Mouse (Mus musculus) embryonic facial prominence, embryonic 15.5 days (tissue): ENCODE measurements around the gene Gm42417. TPM values are rescaled to one million over a fixed set of nuclear protein-coding genes. Genes with fewer than 3 reads are reported as not detected.
A peak's percentile ranks its signal among the peaks of the same experiment; 100 is the strongest.

Experiments
- ATAC-seq: fragments of 200-750 bp; cut with Nextera tagmentation; 2 replicates; pipeline ENCODE4 v1.8.0; 2017; ENCODE audit warnings: low read depth, moderate TSS enrichment; ENCODE audit not compliant: insufficient number of reproducible peaks, low FRiP score, low TSS enrichment
- H3K27ac ChIP-seq: fragments of 300-500 bp; sonication (generic); replicated peaks from 2 replicates; pipeline ENCODE4 v1.5.1; 2015; ENCODE audit warnings: mild to moderate bottlenecking, inconsistent platforms
- H3K27me3 ChIP-seq: fragments of 300-500 bp; sonication (generic); 2 replicates; pipeline ENCODE4 v1.6.1; 2015; ENCODE audit warnings: inconsistent platforms
- H3K36me3 ChIP-seq: fragments of 300-500 bp; sonication (generic); 2 replicates; pipeline ENCODE4 v1.6.1; 2015; ENCODE audit warnings: mild to moderate bottlenecking, inconsistent platforms
- H3K4me1 ChIP-seq: fragments of 300-500 bp; sonication (generic); 2 replicates; pipeline ENCODE4 v1.6.1; 2015; ENCODE audit warnings: inconsistent platforms
- H3K4me2 ChIP-seq: fragments of 300-500 bp; sonication (generic); replicated peaks from 2 replicates; pipeline ENCODE4 v1.6.1; 2015; ENCODE audit warnings: mild to moderate bottlenecking, inconsistent platforms
- H3K4me3 ChIP-seq: fragments of 300-500 bp; sonication (generic); replicated peaks from 2 replicates; pipeline ENCODE4 v1.5.1; 2015; ENCODE audit warnings: mild to moderate bottlenecking, inconsistent platforms
- H3K9ac ChIP-seq: fragments of 300-500 bp; sonication (generic); 2 replicates; pipeline ENCODE4 v1.6.1; 2015; ENCODE audit warnings: inconsistent platforms
- H3K9me3 ChIP-seq: fragments of 300-500 bp; sonication (generic); replicated peaks from 2 replicates; pipeline ENCODE4 v1.6.1; 2016; ENCODE audit warnings: inconsistent platforms
- WGBS: fragments of 180-500 bp; shearing (Covaris S2); methylation state at CpG from one replicate; pipeline ENCODE4 v1.1.7; 2015; 5-methylcytosine and 5-hydroxymethylcytosine counted together
- polyA plus RNA-seq: library from polyadenylated mRNA; unstranded; fragments of >200 nt; fragmentation: Nextera tagmentation; extraction: Ambion mirVana; gene quantifications from 2 replicates; pipeline ENCODE4 v1.2.1, GENCODE M21; 2015

The Gm42417 gene
- polyA plus RNA-seq, 1 experiment from 2014 or later, result 0.40 TPM

DNA sequence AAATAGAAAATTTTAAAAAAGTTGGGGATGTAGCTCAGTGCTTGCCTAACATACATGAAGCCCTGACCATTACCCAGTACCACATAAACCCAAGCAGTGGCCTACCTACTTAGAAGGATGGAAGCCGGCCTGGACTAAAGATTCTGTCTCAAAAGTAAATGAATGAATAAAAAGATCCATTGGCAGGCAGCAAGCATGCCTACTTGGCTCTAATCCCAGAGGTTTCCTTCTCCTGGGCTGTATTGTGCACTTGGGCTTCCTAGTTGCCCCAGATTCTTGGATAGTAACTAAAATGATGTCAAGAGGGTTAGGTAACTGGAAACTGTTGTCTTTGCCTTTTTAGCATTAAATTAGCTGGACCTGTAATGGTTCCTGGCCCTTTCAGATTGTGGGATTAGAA, 25.9 kb downstream of the Gm42417 start:
- Histone ChIP-seq H3K4me2 (peak overlapping the region; percentile 90), H3K27ac (no peak overlapping the region), H3K9me3 (no peaks in the 10 kb centered on the region), H3K4me3 (peak overlapping the region; percentile 99), H3K36me3 (peaks cover 6% of the 10 kb centered on the region), H3K27me3 (no peaks in the 10 kb centered on the region), H3K9ac (peak overlapping the region; percentile 83), H3K4me1 (peaks cover 26% of the 10 kb centered on the region)
- ATAC-seq, result no peak
- WGBS, result 13% methylated on average over 1 of the region's 1 CpGs

- Histone ChIP-seq H3K4me1 (peaks cover 26% of the 10 kb centered on the region), H3K27ac (peak overlapping the region; percentile 100; the same call in 1 of the 2 replicates), H3K4me3 (peak overlapping the region; percentile 99), H3K4me2 (peak overlapping the region; percentile 90), H3K9me3 (no peaks in the 10 kb centered on the region), H3K36me3 (peaks cover 6% of the 10 kb centered on the region), H3K9ac (peak overlapping the region; percentile 83), H3K27me3 (no peaks in the 10 kb centered on the region)
- 1% methylated on average over 16 of the region's 16 CpGs for WGBS
- ATAC-seq, result no peak
Measured at GRCm38 (mm10) chr1:36512966-36513280, 26.3 kb downstream of the Gm42417 start.

DNA sequence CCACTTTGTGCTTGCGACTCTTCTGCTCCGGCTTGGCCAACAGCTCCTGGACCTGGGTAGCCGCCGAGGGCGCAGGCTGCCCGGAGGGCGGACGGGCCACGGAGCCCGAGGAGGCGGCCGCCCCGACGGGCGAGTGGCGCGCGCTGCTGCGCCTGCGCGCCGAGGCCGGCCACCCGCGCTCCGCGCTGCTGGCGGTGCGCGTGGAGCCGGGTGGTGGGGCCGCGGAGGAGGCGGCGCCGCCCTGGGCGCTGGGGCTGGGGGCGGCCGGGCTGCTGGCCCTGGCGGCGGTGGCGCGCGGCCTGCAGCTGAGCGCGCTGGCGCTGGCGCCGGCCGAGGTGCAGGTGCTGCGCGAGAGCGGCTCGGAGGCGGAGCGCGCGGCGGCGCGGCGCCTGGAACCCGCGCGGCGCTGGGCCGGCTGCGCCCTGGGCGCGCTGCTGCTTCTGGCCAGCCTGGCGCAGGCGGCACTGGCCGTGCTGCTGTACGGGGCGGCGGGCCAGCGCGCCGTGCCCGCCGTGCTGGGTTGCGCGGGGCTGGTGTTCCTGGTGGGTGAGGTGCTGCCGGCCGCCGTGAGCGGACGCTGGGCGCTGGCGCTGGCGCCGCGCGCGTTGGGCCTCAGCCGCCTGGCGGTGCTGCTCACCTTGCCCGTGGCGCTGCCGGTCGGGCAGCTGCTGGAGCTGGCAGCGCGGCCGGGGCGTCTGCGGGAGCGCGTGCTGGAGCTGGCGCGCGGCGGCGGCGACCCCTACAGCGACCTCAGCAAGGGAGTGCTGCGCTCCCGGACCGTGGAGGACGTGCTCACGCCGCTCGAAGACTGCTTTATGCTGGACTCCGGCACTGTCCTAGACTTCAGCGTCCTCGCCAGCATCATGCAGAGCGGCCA, 26.9 kb downstream of the Gm42417 start:
- H3K27ac ChIP-seq, result peak overlapping the region; percentile 100
- peak overlapping the region; percentile 90 for H3K4me2 ChIP-seq
- no peaks in the 10 kb centered on the region for H3K27me3 ChIP-seq
- peak overlapping the region; percentile 99 for H3K4me3 ChIP-seq
- no peaks in the 10 kb centered on the region for H3K9me3 ChIP-seq
- ATAC-seq, result peak; percentile 74
- WGBS, result under 1% methylated on average over 104 of the region's 126 CpGs
- peaks cover 3% of the 10 kb centered on the region for H3K36me3 ChIP-seq
- H3K4me1 ChIP-seq, result peaks cover 26% of the 10 kb centered on the region
- H3K9ac ChIP-seq, result peak overlapping the region; percentile 83

GRCm38 (mm10) chr1:36511289-36512021, 27.8 kb downstream of the Gm42417 start, which contains the start of gene Cnnm3:
Gene Cnnm3 (plus strand): TSS chr1:36511867.
- Histone ChIP-seq H3K27me3 (no peaks in the 10 kb centered on the region), H3K4me3 (peak within 1 kb of the TSS; percentile 99), H3K27ac (peak within 1 kb of the TSS; percentile 100), H3K36me3 (peaks cover 9% of the 10 kb centered on the region), H3K9ac (peak within 1 kb of the TSS; percentile 83), H3K4me1 (peaks cover 26% of the 10 kb centered on the region), H3K4me2 (peak within 1 kb of the TSS; percentile 90), H3K9me3 (no peaks in the 10 kb centered on the region)
- ATAC-seq, result peak; percentile 99
- WGBS, result 1% methylated on average over 46 of the region's 51 CpGs

- peaks cover 14% of the 10 kb centered on the region for H3K36me3 ChIP-seq
- no peak overlapping the region for H3K9ac ChIP-seq
- no peaks in the 10 kb centered on the region for H3K27me3 ChIP-seq
- no peak overlapping the region for H3K27ac ChIP-seq
- no peaks in the 10 kb centered on the region for H3K9me3 ChIP-seq
- no peak for ATAC-seq
- WGBS, result 67% methylated on average over 5 of the region's 5 CpGs
- H3K4me3 ChIP-seq, result no peak overlapping the region
- no peak overlapping the region for H3K4me2 ChIP-seq
- H3K4me1 ChIP-seq, result peaks cover 6% of the 10 kb centered on the region
Measured at GRCm38 (mm10) chr1:36508238-36508637, 31.0 kb downstream of the Gm42417 start.

DNA sequence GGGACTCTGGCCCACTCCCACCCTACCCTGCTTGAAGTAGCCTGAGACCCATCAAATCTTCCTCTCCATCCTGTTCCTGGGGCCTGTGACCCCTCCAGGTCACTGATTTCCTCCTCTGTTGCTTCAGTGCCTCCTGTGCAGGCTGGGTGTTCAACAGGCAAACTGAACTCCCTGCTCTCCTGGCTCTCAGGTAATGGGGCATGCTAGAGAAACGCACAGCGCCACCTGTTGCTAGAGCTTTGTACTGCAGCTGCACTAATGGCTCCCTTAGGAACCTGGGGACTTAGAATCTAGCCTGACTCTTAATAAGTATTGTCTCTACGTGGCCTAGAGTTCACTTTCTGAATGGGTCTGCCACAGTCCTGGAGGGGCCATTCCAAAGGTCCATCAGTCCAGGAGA, 38.0 kb downstream of the Gm42417 start:
- WGBS, result 2% methylated on average over 3 of the region's 3 CpGs
- H3K4me3 ChIP-seq, result no peak overlapping the region
- no peaks in the 10 kb centered on the region for H3K4me1 ChIP-seq
- H3K4me2 ChIP-seq, result no peak overlapping the region
- no peaks in the 10 kb centered on the region for H3K9me3 ChIP-seq
- ATAC-seq, result no peak
- H3K36me3 ChIP-seq, result peaks cover 37% of the 10 kb centered on the region
- no peak overlapping the region for H3K9ac ChIP-seq
- no peaks in the 10 kb centered on the region for H3K27me3 ChIP-seq
- no peak overlapping the region for H3K27ac ChIP-seq

DNA sequence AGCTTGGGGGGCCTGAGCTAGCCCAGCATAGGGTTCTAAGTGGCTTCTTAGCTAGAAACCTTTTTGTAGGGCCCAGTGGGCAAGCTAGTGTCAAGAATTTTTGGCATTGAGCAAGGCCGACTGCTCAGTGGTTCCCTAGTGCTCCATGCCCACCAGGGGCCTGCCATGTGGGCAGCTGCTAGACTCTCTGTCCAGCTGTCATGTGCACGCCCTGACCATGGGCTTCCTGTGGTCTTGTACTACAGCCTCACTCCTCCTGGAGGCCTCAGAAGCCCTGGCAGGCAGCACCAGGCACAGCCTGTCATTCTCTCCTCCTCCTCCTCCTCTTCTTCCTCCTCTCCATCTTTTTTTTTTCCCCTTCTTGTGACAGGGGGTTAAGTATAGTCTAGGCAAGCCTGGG, 41.9 kb downstream of the Gm42417 start:
- H3K27ac ChIP-seq, result no peak overlapping the region
- ATAC-seq, result no peak
- WGBS, result 80% methylated on average over 2 of the region's 2 CpGs
- no peak overlapping the region for H3K4me3 ChIP-seq
- 0 out of 2 replicates have a peak, but pooled peaks cover 4% of the 10 kb centered on the region for H3K4me1 ChIP-seq
- H3K36me3 ChIP-seq, result peaks cover 31% of the 10 kb centered on the region
- H3K4me2 ChIP-seq, result no peak overlapping the region
- no peak overlapping the region for H3K9ac ChIP-seq
- no peaks in the 10 kb centered on the region for H3K9me3 ChIP-seq
- no peaks in the 10 kb centered on the region for H3K27me3 ChIP-seq

DNA sequence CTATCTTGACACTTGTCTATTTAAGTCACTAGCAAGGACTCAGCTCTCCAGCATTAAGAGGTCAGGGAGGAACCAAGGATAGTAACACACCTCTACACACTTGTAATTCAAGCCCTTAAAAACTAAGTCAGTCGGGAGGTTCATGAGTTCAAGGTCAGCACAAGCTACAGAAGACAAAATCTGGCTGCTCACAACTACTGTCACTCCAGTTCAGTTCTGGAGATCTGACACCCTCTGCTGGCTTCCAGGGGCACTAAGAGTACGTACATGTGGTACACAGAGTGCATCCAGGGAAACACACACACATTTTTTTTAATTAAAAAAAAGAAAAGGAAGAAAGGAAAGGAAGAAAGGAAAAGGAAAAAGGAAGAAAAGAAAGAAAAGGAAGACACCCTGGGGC, 42.5 kb downstream of the Gm42417 start:
- Histone ChIP-seq H3K4me1 (0 out of 2 replicates have a peak, but pooled peaks cover 8% of the 10 kb centered on the region), H3K36me3 (peaks cover 31% of the 10 kb centered on the region), H3K4me3 (no peak overlapping the region), H3K9ac (no peak overlapping the region), H3K27ac (no peak overlapping the region), H3K27me3 (no peaks in the 10 kb centered on the region), H3K4me2 (no peak overlapping the region), H3K9me3 (no peaks in the 10 kb centered on the region)
- ATAC-seq, result no peak
- 38% methylated on average over 2 of the region's 2 CpGs for WGBS

- 56% methylated on average over 6 of the region's 6 CpGs for whole genome bisulfite sequencing
- no peak for ATAC-seq
Measured at GRCm38 (mm10) chr1:36493299-36493698, 45.9 kb downstream of the Gm42417 start.

DNA sequence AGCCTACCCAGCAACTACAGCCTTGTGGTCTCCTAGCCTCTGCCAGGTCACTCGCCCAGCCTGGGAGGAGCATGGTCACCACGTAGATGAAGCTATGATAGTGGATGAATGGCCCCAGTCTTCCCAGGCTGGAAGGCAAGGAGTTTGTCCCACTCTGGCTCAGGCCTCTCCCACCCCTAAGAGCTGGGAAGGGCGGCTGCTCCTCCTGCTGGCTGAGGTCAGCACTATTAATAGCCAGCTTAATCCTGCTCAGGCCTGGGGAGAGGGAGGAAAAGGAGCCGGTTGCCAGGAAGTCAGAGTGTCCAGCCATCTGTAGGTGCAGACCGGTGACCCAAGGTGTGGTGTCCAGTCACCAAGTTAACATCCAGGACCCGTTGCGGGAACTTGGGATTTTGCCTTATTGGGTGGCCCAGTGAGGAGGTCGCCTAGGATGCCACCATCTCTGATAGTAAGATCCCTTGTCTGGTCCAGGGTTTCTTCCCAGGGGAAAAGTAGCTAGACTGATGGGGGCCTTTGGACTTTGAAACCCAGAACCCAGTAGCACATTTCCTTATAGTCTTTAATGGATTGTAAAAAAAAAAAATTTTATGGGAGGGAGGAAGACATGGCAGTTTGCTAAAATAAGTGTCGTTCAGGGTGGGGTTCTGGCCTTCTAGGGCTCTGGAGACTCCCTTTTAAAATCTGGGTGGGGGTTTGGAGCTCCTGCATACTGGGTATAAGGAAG, 46.7 kb downstream of the Gm42417 start:
- 41% methylated on average over 9 of the region's 9 CpGs for WGBS
- Histone ChIP-seq H3K9me3 (no peaks in the 10 kb centered on the region), H3K27me3 (no peaks in the 10 kb centered on the region), H3K4me1 (0 out of 2 replicates have a peak, but pooled peaks cover 8% of the 10 kb centered on the region), H3K4me3 (no peak overlapping the region), H3K27ac (no peak overlapping the region), H3K4me2 (no peak overlapping the region), H3K9ac (no peak overlapping the region), H3K36me3 (no peaks in the 10 kb centered on the region)
- ATAC-seq, result peak; percentile 81

More at GRCm38 (mm10) chr1:36493299-36493698, 45.9 kb downstream of the Gm42417 start:
- Histone ChIP-seq H3K4me2 (no peak overlapping the region), H3K27me3 (no peaks in the 10 kb centered on the region), H3K27ac (no peak overlapping the region), H3K9ac (no peak overlapping the region), H3K36me3 (0 out of 2 replicates have a peak, but pooled peaks cover 3% of the 10 kb centered on the region), H3K4me3 (no peak overlapping the region), H3K9me3 (no peaks in the 10 kb centered on the region), H3K4me1 (0 out of 2 replicates have a peak, but pooled peaks cover 8% of the 10 kb centered on the region)

DNA sequence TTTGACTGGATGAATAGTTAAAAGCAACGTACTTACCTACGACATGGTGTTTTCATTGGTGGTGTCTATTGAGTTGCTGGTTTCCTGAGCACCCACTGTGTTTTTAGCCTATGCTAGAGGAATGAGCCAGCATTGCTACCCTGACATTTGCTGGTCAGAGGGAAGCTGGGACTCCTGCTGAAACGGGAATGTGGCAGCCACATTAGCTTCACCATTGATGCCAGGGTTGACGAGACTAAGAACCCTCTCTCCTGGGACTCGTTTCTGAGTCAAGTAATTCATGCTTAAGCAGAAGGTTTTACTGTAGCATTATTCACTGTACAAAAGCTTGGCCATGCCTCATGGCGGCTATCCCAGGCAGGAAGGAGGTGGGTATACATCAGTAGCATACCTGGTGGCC, 49.6 kb downstream of the Gm42417 start:
- H3K27me3 ChIP-seq, result no peaks in the 10 kb centered on the region

More for the DNA sequence above, 49.6 kb downstream of the Gm42417 start:
- 74% methylated on average over 6 of the region's 6 CpGs for WGBS
- H3K4me2 ChIP-seq, result no peak overlapping the region
- H3K4me1 ChIP-seq, result 0 out of 2 replicates have a peak, but pooled peaks cover 12% of the 10 kb centered on the region
- no peak for ATAC-seq
- no peaks in the 10 kb centered on the region for H3K9me3 ChIP-seq
- H3K36me3 ChIP-seq, result no peaks in the 10 kb centered on the region
- H3K27ac ChIP-seq, result no peak overlapping the region
- no peak overlapping the region for H3K4me3 ChIP-seq
- H3K9ac ChIP-seq, result no peak overlapping the region
